Mouse (Mus musculus) hindbrain, embryonic 11.5 days (tissue): ENCODE results near the gene Orm1. TPM values are rescaled to one million over a fixed set of nuclear protein-coding genes. Genes with fewer than 3 reads are reported as not detected.
A peak's percentile ranks its signal among the peaks of the same experiment; 100 is the strongest.
"Not testable (repeated sequence)": the region's sequence is repeated elsewhere in the genome, so short reads cannot be mapped to it uniquely, and the experiment has no call there.

Source experiments
- ATAC-seq: fragments of 200-750 bp; cut with Nextera tagmentation; 2 replicates; pipeline ENCODE4 v1.8.0; 2017; ENCODE audit warnings: mild to moderate bottlenecking, moderate TSS enrichment, moderate library complexity; ENCODE audit not compliant: low FRiP score
- DNase-seq: peaks from one replicate; pipeline ENCODE4 v3.0.0-alpha.2; 2015; ENCODE audit warnings: low spot score
- H3K27ac ChIP-seq: fragments of 300-500 bp; sonication (generic); 2 replicates; pipeline ENCODE4 v1.5.1; 2014; ENCODE audit warnings: mild to moderate bottlenecking, low read depth, low read length
- H3K27me3 ChIP-seq: fragments of 300-500 bp; sonication (generic); 2 replicates; pipeline ENCODE4 v1.6.1; 2014; ENCODE audit warnings: mild to moderate bottlenecking, low read length, moderate library complexity, mixed read lengths; ENCODE audit not compliant: control insufficient read depth, insufficient read depth
- H3K36me3 ChIP-seq: fragments of 300-500 bp; sonication (generic); 2 replicates; pipeline ENCODE4 v1.6.1; 2014; ENCODE audit warnings: mild to moderate bottlenecking, low read length, moderate library complexity, mixed read lengths; ENCODE audit not compliant: control insufficient read depth, insufficient read depth
- H3K4me1 ChIP-seq: fragments of 300-500 bp; sonication (generic); replicated peaks from 2 replicates; pipeline ENCODE4 v1.6.1; 2014; ENCODE audit warnings: low read length, mixed read lengths; ENCODE audit not compliant: control insufficient read depth, insufficient read depth
- H3K4me2 ChIP-seq: fragments of 300-500 bp; sonication (generic); replicated peaks from 2 replicates; pipeline ENCODE4 v1.6.1; 2014; ENCODE audit warnings: mild to moderate bottlenecking, low read depth, low read length
- H3K4me3 ChIP-seq: fragments of 300-500 bp; sonication (generic); 2 replicates; pipeline ENCODE4 v1.5.1; 2014; ENCODE audit warnings: low read depth, low read length
- H3K9ac ChIP-seq: fragments of 300-500 bp; sonication (generic); 2 replicates; pipeline ENCODE4 v1.6.1; 2014; ENCODE audit warnings: low read depth, low read length
- H3K9me3 ChIP-seq: fragments of 300-500 bp; sonication (generic); 2 replicates; pipeline ENCODE4 v1.6.1; 2016; ENCODE audit warnings: low read length; ENCODE audit not compliant: control insufficient read depth
- WGBS: fragments of 180-500 bp; shearing (Covaris S2); extraction: QIAGEN DNeasy Blood & Tissue Kit; methylation state at CpG from one replicate; pipeline ENCODE4 v1.1.7; 2014; 5-methylcytosine and 5-hydroxymethylcytosine counted together
- polyA plus RNA-seq: library from polyadenylated mRNA; unstranded; fragments of >200 nt; fragmentation: Nextera tagmentation; extraction: Ambion mirVana; gene quantifications from 2 replicates; pipeline ENCODE4 v1.2.1, GENCODE M21; 2014

Orm1 gene
- polyA plus RNA-seq, 1 experiment from 2014 or later, result not detected

GRCm38 (mm10) chr4:63311426-63311825, 32.9 kb upstream of the Orm1 start:
- 92% methylated on average over 7 of the region's 7 CpGs for WGBS
- DNase-seq, result no peak

GRCm38 (mm10) chr4:63314063-63314462, 30.3 kb upstream of the Orm1 start:
- H3K36me3 ChIP-seq, result no peaks in the 10 kb centered on the region
- no peak overlapping the region for H3K9ac ChIP-seq
- no peak overlapping the region for H3K4me2 ChIP-seq
- H3K4me3 ChIP-seq, result no peak overlapping the region
- H3K9me3 ChIP-seq, result no peaks in the 10 kb centered on the region
- no peak for DNase-seq
- 81% methylated on average over 5 of the region's 5 CpGs for WGBS
- no peak overlapping the region for H3K27ac ChIP-seq
- no peak for ATAC-seq
- no peaks in the 10 kb centered on the region for H3K4me1 ChIP-seq
- no peaks in the 10 kb centered on the region for H3K27me3 ChIP-seq

More at GRCm38 (mm10) chr4:63311426-63311825, 32.9 kb upstream of the Orm1 start:
- Histone ChIP-seq H3K4me2 (no peak overlapping the region), H3K4me1 (no peaks in the 10 kb centered on the region), H3K9me3 (no peaks in the 10 kb centered on the region), H3K36me3 (no peaks in the 10 kb centered on the region), H3K27ac (no peak overlapping the region), H3K9ac (no peak overlapping the region), H3K4me3 (no peak overlapping the region), H3K27me3 (no peaks in the 10 kb centered on the region)
- no peak for ATAC-seq

- Histone ChIP-seq H3K9ac (no peak overlapping the region), H3K4me1 (no peaks in the 10 kb centered on the region), H3K36me3 (no peaks in the 10 kb centered on the region), H3K27ac (no peak overlapping the region), H3K4me3 (no peak overlapping the region), H3K4me2 (no peak overlapping the region), H3K9me3 (no peaks in the 10 kb centered on the region), H3K27me3 (no peaks in the 10 kb centered on the region)
- ATAC-seq (0 out of 2 replicates have a peak, but pooled peaks have one; percentile 15), DNase-seq (no peak)
- 76% methylated on average over 9 of the region's 9 CpGs for WGBS
These were observed 28.1 kb upstream of the Orm1 start for GRCm38 (mm10) chr4:63316076-63316746.

- WGBS, result 45% methylated on average over 3 of the region's 3 CpGs
- H3K27me3 ChIP-seq, H3K27ac ChIP-seq, H3K4me2 ChIP-seq, H3K9me3 ChIP-seq, H3K9ac ChIP-seq, H3K4me1 ChIP-seq, H3K36me3 ChIP-seq, H3K4me3 ChIP-seq, ATAC-seq: not testable (repeated sequence)
- DNase-seq, result peak; percentile 79
These were observed 24.8 kb upstream of the Orm1 start for GRCm38 (mm10) chr4:63319566-63319965.

- WGBS, result 86% methylated on average over 8 of the region's 8 CpGs
- no peak for ATAC-seq
These were observed 21.0 kb upstream of the Orm1 start for GRCm38 (mm10) chr4:63323275-63323815.

DNA sequence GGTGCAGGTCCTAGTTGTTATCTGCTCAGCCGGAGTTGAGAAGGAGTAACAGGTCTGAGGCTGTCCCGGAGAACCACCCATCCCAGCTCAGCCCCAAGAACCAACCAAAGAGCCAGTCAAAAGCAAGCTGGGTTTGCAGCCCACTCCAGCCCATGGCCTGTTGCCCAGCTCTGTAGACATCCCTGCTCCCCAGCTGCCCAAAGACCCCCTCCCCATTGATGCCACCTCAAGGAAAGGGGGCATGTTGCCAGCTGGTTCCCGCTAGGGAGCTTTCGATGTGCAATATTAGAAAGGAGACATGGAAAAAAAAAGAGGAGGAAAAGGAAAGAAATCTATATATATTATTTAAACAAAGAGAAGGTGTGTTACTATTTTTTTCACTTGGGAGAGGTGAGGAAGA, 11.0 kb upstream of the Orm1 start:
- Histone ChIP-seq H3K9me3 (no peaks in the 10 kb centered on the region), H3K4me1 (no peaks in the 10 kb centered on the region), H3K4me3 (no peak overlapping the region), H3K27me3 (no peaks in the 10 kb centered on the region), H3K36me3 (no peaks in the 10 kb centered on the region), H3K9ac (no peak overlapping the region), H3K27ac (no peak overlapping the region), H3K4me2 (no peak overlapping the region)
- DNase-seq (no peak), ATAC-seq (no peak)
- 97% methylated on average over 4 of the region's 4 CpGs for WGBS

More at GRCm38 (mm10) chr4:63323275-63323815, 21.0 kb upstream of the Orm1 start:
- Histone ChIP-seq H3K4me3 (no peak overlapping the region), H3K27ac (no peak overlapping the region), H3K36me3 (no peaks in the 10 kb centered on the region), H3K4me1 (no peaks in the 10 kb centered on the region), H3K9ac (no peak overlapping the region), H3K27me3 (no peaks in the 10 kb centered on the region), H3K9me3 (no peaks in the 10 kb centered on the region), H3K4me2 (no peak overlapping the region)
- DNase-seq, result no peak

- DNase-seq (no peak), ATAC-seq (no peak)
- Histone ChIP-seq H3K27me3 (no peaks in the 10 kb centered on the region), H3K4me3 (no peak overlapping the region), H3K36me3 (no peaks in the 10 kb centered on the region), H3K9ac (no peak overlapping the region), H3K27ac (no peak overlapping the region), H3K4me2 (no peak overlapping the region), H3K4me1 (no peaks in the 10 kb centered on the region), H3K9me3 (no peaks in the 10 kb centered on the region)
- WGBS, result 72% methylated on average over 3 of the region's 3 CpGs
These were observed 5.8 kb upstream of the Orm1 start for GRCm38 (mm10) chr4:63338414-63339076.

- H3K27me3 ChIP-seq, result no peaks in the 10 kb centered on the region
- H3K4me3 ChIP-seq, result no peak overlapping the region
- no peak overlapping the region for H3K4me2 ChIP-seq
- H3K9ac ChIP-seq, result no peak overlapping the region
- no peak overlapping the region for H3K27ac ChIP-seq
- 76% methylated on average over 4 of the region's 4 CpGs for WGBS
- no peak for DNase-seq
- H3K9me3 ChIP-seq, result no peaks in the 10 kb centered on the region
- no peak for ATAC-seq
- H3K4me1 ChIP-seq, result no peaks in the 10 kb centered on the region
- H3K36me3 ChIP-seq, result no peaks in the 10 kb centered on the region
These were observed 1.9 kb upstream of the Orm1 start for GRCm38 (mm10) chr4:63342491-63342890.

GRCm38 (mm10) chr4:63343608-63344007, 752 bp upstream of the Orm1 start:
- no peak for ATAC-seq
- H3K27me3 ChIP-seq, result no peaks in the 10 kb centered on the region
- no peaks in the 10 kb centered on the region for H3K4me1 ChIP-seq
- H3K9ac ChIP-seq, result no peak overlapping the region
- WGBS, result 76% methylated on average over 3 of the region's 3 CpGs
- H3K9me3 ChIP-seq, result no peaks in the 10 kb centered on the region
- no peak overlapping the region for H3K4me2 ChIP-seq
- DNase-seq, result no peak
- H3K27ac ChIP-seq, result no peak overlapping the region
- no peaks in the 10 kb centered on the region for H3K36me3 ChIP-seq
- no peak overlapping the region for H3K4me3 ChIP-seq
